Mouse (Mus musculus) gastrocnemius, adult 8-10 months (tissue): ENCODE results near the gene Josd2. TPM values are rescaled to one million over a fixed set of nuclear protein-coding genes. Genes with fewer than 3 reads are reported as not detected.

Experiments used
- DNase-seq, 2 experiments: peaks; one replicate each; pipeline ENCODE4 v3.0.0; 2022; ENCODE audit warnings: low spot score in 2 of 2
- total RNA-seq, 4 experiments: library from RNA; stranded (reverse); gene quantifications; 2 replicates each; pipeline ENCODE4 v1.2.4; 2022

Josd2 gene
- total RNA-seq, 4 experiments from 2014 or later: 48.9 to 66.1 (median 56.3) TPM

DNA sequence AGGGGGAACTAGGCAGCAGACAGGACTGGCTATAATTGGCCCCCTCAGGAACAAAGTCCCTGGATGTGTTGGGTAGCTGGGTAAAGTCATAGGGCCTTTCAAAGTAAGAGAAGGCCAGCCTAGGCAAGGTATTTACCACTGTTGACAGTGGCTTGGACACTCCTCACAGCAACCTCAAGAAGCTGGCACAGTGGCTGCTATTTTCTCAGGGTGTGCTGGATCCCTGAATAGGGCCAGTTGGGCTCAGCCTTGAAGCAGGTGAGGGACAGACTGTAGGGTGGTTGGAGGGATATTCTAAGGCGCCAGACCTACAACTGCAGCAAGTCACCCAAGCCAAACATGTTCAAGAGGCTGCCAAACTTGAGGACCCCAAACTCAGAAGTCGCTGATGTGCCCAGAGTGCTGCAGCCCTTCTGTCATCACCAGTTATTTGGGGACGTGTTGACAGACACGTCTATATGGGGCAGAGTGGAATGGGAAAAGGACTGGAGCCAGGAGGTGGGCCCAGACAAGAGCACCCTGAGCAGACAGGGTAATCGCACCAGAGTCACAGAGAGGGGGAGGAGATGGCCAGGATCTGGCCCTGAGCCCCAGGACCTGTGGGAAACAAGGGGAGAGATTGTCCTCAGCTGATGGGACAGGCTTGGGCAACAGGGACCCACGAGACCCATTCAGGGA, 4.2 kb downstream of the Josd2 start:
- DNase-seq: peak; percentile 40 to 68

- DNase-seq: no peak
These were observed 4.7 kb downstream of the Josd2 start for GRCm38 (mm10) chr7:44472558-44472885.

- peak; percentile 73 to 83 for DNase-seq
These were observed 5.3 kb downstream of the Josd2 start for GRCm38 (mm10) chr7:44472961-44473646.

GRCm38 (mm10) chr7:44474419-44474818, 6.6 kb downstream of the Josd2 start:
- peak; percentile 63 to 72 for DNase-seq

GRCm38 (mm10) chr7:44475046-44475614, 7.3 kb downstream of the Josd2 start:
- no peak for DNase-seq

DNA sequence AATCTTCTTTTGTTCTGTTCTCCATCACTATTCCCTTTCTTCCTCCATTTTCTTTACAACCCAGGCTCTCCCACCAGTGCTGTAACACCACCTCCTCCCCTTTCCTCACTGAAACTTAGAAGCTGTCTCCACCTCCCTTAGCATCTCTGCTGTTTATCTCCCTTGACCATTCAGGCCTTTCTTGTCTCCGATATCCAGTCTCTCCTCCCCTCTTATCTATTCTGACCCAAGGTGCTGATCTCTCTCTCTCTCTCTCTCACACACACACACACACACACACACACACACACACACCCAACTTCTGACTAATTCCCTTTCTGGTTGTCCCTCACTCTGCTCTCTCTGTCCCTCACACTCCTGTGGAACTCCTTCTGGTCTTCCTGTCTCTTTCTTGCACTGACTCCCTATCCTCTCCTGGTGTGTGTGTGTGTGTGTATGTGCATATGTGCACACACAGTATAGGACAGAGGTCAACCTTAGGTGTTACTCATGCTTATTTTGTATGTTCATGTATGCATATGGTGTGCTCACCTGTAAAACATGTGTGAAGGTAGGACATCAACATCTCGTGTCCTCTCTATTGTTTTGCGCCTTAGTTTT, 15.2 kb downstream of the Josd2 start:
- no peak for DNase-seq

- no peak for DNase-seq
These were observed 16.3 kb downstream of the Josd2 start for GRCm38 (mm10) chr7:44484109-44484508.

- peak in 1 of 2 experiments; percentile 42 for DNase-seq
These were observed 17.2 kb downstream of the Josd2 start for GRCm38 (mm10) chr7:44484841-44485571.

DNA sequence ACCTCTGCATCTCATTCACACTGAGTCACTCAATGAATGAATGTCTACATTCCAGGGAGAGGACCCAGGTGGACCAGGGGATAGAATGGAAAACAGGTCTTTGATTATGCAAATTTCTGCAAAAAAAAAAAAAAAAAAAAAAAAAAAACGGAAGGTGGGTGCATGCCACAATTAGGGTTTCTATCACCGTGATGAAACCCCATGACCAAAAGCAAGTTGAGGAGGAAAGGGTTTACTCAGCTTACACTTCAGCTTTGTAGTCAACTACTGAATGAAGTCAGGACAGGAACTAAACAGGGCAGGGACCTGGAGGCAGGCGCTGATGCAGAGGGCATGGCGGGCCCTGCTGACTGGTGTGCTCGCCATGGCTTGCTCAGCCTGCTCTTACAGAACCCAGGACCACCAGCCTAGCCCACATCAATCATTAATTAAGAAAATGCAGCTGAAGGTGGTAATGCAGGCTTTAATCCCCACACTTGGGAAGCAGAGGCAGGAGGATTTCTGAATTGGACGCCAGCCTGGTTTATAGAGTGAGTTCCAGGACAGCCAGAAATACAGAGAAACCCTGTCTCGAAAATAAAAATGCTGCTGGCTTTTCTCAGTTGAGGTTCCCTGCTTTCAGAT, 17.9 kb downstream of the Josd2 start:
- no peak for DNase-seq

GRCm38 (mm10) chr7:44486927-44487575, 19.3 kb downstream of the Josd2 start:
- DNase-seq: peak in 1 of 2 experiments; percentile 2

GRCm38 (mm10) chr7:44487936-44488335, 20.2 kb downstream of the Josd2 start:
- DNase-seq: no peak

DNA sequence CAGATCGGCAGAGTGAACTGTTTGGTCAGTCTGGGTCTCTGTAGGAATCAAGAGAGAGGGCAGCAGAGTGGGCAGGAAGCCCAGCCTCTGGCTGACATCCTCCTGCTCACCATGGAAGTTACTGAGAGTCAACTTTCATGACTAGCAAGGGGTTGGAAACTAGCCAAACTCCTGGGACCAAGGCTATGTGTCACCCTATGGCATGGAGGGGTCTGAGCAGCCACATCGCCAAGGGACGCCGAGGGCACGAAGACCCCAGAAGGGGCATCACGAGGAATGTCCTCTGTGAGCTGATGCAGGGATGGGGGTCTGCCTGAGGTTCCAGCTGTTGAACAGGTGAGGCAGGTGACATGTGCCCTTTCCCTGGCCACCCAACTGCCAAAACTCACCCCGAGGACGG, 20.8 kb downstream of the Josd2 start:
- DNase-seq: peak in 1 of 2 experiments; percentile 3

DNA sequence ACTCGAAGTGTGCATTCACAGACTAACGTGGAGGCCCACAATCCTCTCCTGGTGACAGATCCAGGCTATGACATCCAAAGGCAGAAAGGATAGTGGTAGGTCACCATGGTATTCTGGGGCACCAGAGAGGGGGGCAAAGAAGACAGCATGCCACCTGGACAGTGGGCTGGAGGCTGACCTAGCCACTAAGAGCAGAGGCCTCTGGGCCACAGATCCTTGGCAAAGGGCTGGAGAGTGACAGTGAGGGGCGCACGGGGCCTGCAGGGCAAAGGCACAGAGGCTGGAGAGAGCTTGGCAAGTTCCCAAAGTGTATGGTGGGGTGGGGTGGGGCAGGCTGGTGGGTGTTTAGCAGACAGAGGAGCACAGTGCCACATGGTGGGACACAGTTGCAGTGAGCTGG, 22.5 kb downstream of the Josd2 start:
- no peak for DNase-seq

DNA sequence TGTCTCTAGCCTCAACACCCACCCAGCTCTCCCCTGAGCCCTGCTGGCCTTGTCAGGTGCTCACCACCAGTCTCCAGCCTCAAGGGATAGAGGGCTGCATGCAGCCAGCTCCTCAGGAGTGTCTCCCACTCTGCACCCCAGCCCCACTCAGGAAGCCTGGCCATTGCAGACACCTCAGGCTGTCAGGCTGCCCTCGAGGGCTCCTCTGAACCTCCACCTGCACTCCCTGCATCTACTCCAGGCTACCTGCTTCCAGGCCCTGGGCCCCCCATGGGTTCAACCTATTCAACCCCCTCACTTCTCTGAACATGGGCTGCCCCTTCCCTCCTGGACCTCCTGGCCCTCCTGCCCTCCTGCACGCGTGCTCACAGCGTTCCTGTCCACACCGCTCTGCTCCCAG, 23.6 kb downstream of the Josd2 start:
- peak in 1 of 2 experiments; percentile 2 for DNase-seq

- DNase-seq: no peak
These were observed 24.5 kb downstream of the Josd2 start for GRCm38 (mm10) chr7:44492166-44492826.

GRCm38 (mm10) chr7:44494681-44495080, 26.9 kb downstream of the Josd2 start:
- DNase-seq: peak in 1 of 2 experiments; percentile 9

- DNase-seq: no peak
These were observed 27.3 kb downstream of the Josd2 start for GRCm38 (mm10) chr7:44495086-44495485.

DNA sequence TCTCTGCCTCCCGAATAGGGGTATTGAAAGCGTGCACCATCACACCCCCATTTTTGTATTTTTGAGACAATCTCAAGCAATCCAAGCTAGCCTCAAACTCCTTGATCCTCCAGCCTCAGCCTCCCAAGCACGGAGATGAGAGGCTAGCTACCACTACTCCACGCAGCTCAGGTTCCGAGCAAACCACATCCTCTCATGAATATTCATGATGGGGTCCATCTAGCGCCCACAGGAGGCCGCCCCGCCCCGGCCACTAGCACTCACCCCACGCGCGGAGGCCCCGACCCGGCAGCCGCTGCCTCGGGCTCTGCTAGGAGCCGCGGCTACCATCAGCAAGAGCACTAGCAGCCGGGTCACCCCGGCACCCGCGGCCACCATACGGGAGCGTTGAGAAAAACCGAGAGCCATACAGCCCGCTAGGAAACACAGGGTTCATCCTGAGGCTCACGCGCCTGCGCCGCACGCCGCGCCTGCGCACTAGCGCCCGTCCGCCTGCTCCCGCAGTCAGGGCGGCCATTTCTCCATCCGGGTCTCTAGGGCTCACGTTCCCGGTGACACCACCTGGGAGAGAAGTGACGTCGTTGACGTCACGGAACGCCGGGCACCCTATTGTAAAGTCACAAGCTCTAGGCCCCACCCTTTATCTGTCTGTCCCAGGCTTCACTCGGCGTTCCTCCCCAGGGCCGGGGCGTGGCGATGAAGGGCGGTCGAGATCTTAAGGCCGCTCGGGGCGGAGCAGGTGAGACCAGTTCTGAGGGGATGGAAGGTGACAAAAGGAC, 28.4 kb downstream of the Josd2 start, which contains the start of the genes Emc10 and Fam71e1:
TSS of gene Emc10 (minus strand) at position 538 of the 779 bp plus-strand sequence.
TSS of gene Fam71e1 (plus strand) at position 590 of the 779 bp plus-strand sequence.
- DNase-seq: peak; percentile 92 to 95

GRCm38 (mm10) chr7:44496771-44497109, 29.0 kb downstream of the Josd2 start:
- no peak for DNase-seq
